Mouse (Mus musculus): ENCODE measurements around the gene Pkig. TPM values are rescaled to one million over a fixed set of nuclear protein-coding genes. Genes with fewer than 3 reads are reported as not detected.
"Not testable (repeated sequence)": the region's sequence is repeated elsewhere in the genome, so short reads cannot be mapped to it uniquely, and the experiment has no call there.

Pkig gene
- polyA plus RNA-seq, 1 experiment from 2014 or later = 115 TPM

- Histone ChIP-seq H3K27ac (replicated peaks; ENCODE audit: low read depth, low read length) (no peak overlapping the region), H3K36me3 (ENCODE audit: control insufficient read depth, insufficient read depth, low read length) (peaks cover 91% of the 10 kb centered on the region)
- WGBS = 87% methylated on average over 3 of the region's 3 CpGs
Measured at GRCm38 (mm10) chr2:163617232-163617863, 40.8 kb upstream of the Pkig start.

DNA sequence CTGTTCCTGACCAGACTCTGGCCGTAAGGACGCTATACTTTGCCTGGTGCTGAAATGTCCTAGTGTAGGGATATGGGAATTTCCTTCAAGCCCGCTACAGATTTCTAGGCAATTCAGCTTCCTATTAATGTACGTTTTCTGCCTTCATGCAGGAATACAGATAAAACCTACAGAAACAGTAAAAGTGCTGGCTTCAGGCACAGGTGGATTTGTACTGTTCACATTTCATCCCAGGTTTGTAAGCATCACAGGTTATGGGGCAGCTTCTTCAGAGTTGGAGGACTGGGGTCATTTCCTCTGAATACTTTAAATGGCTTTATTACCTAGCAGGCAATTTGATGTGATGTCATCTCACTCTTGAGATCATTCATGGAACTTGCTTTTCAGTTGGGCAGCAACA, 40.3 kb upstream of the Pkig start:
- Histone ChIP-seq H3K4me1 (ENCODE audit: control insufficient read depth, insufficient read depth, low read length) (no peaks in the 10 kb centered on the region), H3K4me2 (ENCODE audit: low read length) (no peak overlapping the region), H3K27me3 (ENCODE audit: control insufficient read depth, insufficient read depth, low read length) (no peaks in the 10 kb centered on the region), H3K9ac (replicated peaks; ENCODE audit: low read length) (no peak overlapping the region), H3K36me3 (ENCODE audit: control insufficient read depth, insufficient read depth, low read length) (peaks cover 94% of the 10 kb centered on the region), H3K27ac (replicated peaks; ENCODE audit: low read depth, low read length) (no peak overlapping the region), H3K4me3 (replicated peaks; ENCODE audit: low read depth, low read length) (no peak overlapping the region), H3K9me3 (ENCODE audit: control insufficient read depth, low read length) (no peaks in the 10 kb centered on the region)
- 92% methylated on average over 4 of the region's 4 CpGs for WGBS
- no peak for DNase-seq
- ATAC-seq (ENCODE audit: low FRiP score, low TSS enrichment) = no peak

More at GRCm38 (mm10) chr2:163617232-163617863, 40.8 kb upstream of the Pkig start:
- Histone ChIP-seq H3K27me3 (ENCODE audit: control insufficient read depth, insufficient read depth, low read length) (no peaks in the 10 kb centered on the region), H3K4me3 (replicated peaks; ENCODE audit: low read depth, low read length) (no peak overlapping the region), H3K9ac (replicated peaks; ENCODE audit: low read length) (no peak overlapping the region), H3K9me3 (ENCODE audit: control insufficient read depth, low read length) (no peaks in the 10 kb centered on the region), H3K4me1 (ENCODE audit: control insufficient read depth, insufficient read depth, low read length) (no peaks in the 10 kb centered on the region), H3K4me2 (ENCODE audit: low read length) (no peak overlapping the region)
- DNase-seq (no peak), ATAC-seq (ENCODE audit: low FRiP score, low TSS enrichment) (no peak)

GRCm38 (mm10) chr2:163620451-163620850, 37.7 kb upstream of the Pkig start:
- no peaks in the 10 kb centered on the region for H3K4me1 ChIP-seq (ENCODE audit: control insufficient read depth, insufficient read depth, low read length)
- no peak overlapping the region for H3K9ac ChIP-seq (replicated peaks; ENCODE audit: low read length)
- DNase-seq = no peak
- 94% methylated on average over 8 of the region's 8 CpGs for WGBS
- H3K4me3 ChIP-seq (replicated peaks; ENCODE audit: low read depth, low read length) = no peak overlapping the region
- H3K27ac ChIP-seq (replicated peaks; ENCODE audit: low read depth, low read length) = no peak overlapping the region
- H3K4me2 ChIP-seq (ENCODE audit: low read length) = no peak overlapping the region
- H3K27me3 ChIP-seq (ENCODE audit: control insufficient read depth, insufficient read depth, low read length) = no peaks in the 10 kb centered on the region
- no peak for ATAC-seq (ENCODE audit: low FRiP score, low TSS enrichment)
- H3K36me3 ChIP-seq (ENCODE audit: control insufficient read depth, insufficient read depth, low read length) = peaks cover 90% of the 10 kb centered on the region
- H3K9me3 ChIP-seq (ENCODE audit: control insufficient read depth, low read length) = no peaks in the 10 kb centered on the region

GRCm38 (mm10) chr2:163621401-163621800, 36.8 kb upstream of the Pkig start:
- not testable (repeated sequence) for ATAC-seq (ENCODE audit: low FRiP score, low TSS enrichment); H3K27me3 ChIP-seq (ENCODE audit: control insufficient read depth, insufficient read depth, low read length); H3K4me2 ChIP-seq (ENCODE audit: low read length); H3K4me3 ChIP-seq (replicated peaks; ENCODE audit: low read depth, low read length); H3K9ac ChIP-seq (replicated peaks; ENCODE audit: low read length); H3K4me1 ChIP-seq (ENCODE audit: control insufficient read depth, insufficient read depth, low read length); DNase-seq; H3K9me3 ChIP-seq (ENCODE audit: control insufficient read depth, low read length); H3K27ac ChIP-seq (replicated peaks; ENCODE audit: low read depth, low read length)
- 90% methylated on average over 3 of the region's 3 CpGs for WGBS
- H3K36me3 ChIP-seq (ENCODE audit: control insufficient read depth, insufficient read depth, low read length) = peaks cover 90% of the 10 kb centered on the region

DNA sequence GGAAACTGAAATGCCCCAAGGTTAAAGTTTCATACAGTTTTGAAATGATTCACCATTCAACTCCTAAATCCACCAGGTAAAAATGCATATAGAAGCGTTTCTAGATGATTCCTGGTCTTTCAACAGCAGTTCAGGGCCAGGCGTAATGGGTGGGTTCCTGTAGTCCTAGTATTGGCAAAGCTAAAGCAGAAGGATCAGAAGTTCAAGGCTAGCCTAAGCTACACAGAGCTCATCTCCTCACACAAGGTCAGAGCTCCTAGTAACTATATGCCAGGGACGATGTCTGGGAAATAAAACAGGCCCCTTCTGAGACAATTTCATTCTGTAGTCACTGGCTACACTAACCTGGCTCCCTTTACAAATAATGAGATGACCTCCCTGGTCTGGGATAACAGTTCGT, 27.0 kb upstream of the Pkig start:
- ATAC-seq (ENCODE audit: low FRiP score, low TSS enrichment) (no peak), DNase-seq (no peak)
- WGBS = 97% methylated on average over 4 of the region's 4 CpGs
- no peaks in the 10 kb centered on the region for H3K27me3 ChIP-seq (ENCODE audit: control insufficient read depth, insufficient read depth, low read length)
- H3K36me3 ChIP-seq (ENCODE audit: control insufficient read depth, insufficient read depth, low read length) = peaks cover 79% of the 10 kb centered on the region
- H3K9me3 ChIP-seq (ENCODE audit: control insufficient read depth, low read length) = no peaks in the 10 kb centered on the region
- no peak overlapping the region for H3K4me2 ChIP-seq (ENCODE audit: low read length)
- H3K9ac ChIP-seq (replicated peaks; ENCODE audit: low read length) = no peak overlapping the region
- H3K4me1 ChIP-seq (ENCODE audit: control insufficient read depth, insufficient read depth, low read length) = no peaks in the 10 kb centered on the region
- no peak overlapping the region for H3K27ac ChIP-seq (replicated peaks; ENCODE audit: low read depth, low read length)
- no peak overlapping the region for H3K4me3 ChIP-seq (replicated peaks; ENCODE audit: low read depth, low read length)

- Histone ChIP-seq H3K27ac (replicated peaks; ENCODE audit: low read depth, low read length) (no peak overlapping the region), H3K9me3 (ENCODE audit: control insufficient read depth, low read length) (no peaks in the 10 kb centered on the region), H3K9ac (replicated peaks; ENCODE audit: low read length) (no peak overlapping the region), H3K4me1 (ENCODE audit: control insufficient read depth, insufficient read depth, low read length) (no peaks in the 10 kb centered on the region), H3K4me2 (ENCODE audit: low read length) (no peak overlapping the region), H3K27me3 (ENCODE audit: control insufficient read depth, insufficient read depth, low read length) (no peaks in the 10 kb centered on the region), H3K36me3 (ENCODE audit: control insufficient read depth, insufficient read depth, low read length) (peaks cover 76% of the 10 kb centered on the region), H3K4me3 (replicated peaks; ENCODE audit: low read depth, low read length) (no peak overlapping the region)
- ATAC-seq (ENCODE audit: low FRiP score, low TSS enrichment) (no peak), DNase-seq (no peak)
- WGBS = 95% methylated on average over 2 of the region's 2 CpGs
Measured at GRCm38 (mm10) chr2:163631715-163632114, 26.5 kb upstream of the Pkig start.

DNA sequence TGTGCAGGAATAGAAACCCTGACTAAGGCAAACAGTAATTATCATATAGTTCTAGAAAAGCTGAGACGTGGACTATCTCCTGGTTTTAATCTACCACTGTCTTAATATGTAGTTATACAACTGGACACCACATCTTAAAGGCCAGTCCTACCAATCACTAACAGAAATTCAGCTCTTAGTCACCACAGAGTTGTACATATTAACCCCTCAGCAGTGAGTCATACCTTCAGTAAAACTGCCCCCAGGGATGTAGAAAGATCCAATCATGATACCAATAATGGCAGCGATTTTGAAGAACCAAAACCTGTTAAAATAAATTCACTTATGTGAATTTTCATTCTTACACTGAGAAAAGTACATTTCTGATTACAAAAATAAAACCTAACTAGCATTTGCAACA, 24.0 kb upstream of the Pkig start:
- Histone ChIP-seq H3K4me3 (replicated peaks; ENCODE audit: low read depth, low read length) (no peak overlapping the region), H3K4me2 (ENCODE audit: low read length) (no peak overlapping the region), H3K27me3 (ENCODE audit: control insufficient read depth, insufficient read depth, low read length) (no peaks in the 10 kb centered on the region), H3K9ac (replicated peaks; ENCODE audit: low read length) (no peak overlapping the region), H3K9me3 (ENCODE audit: control insufficient read depth, low read length) (no peaks in the 10 kb centered on the region), H3K4me1 (ENCODE audit: control insufficient read depth, insufficient read depth, low read length) (peaks cover 2% of the 10 kb centered on the region; the same call in 1 of the 2 replicates), H3K27ac (replicated peaks; ENCODE audit: low read depth, low read length) (no peak overlapping the region), H3K36me3 (ENCODE audit: control insufficient read depth, insufficient read depth, low read length) (peaks cover 57% of the 10 kb centered on the region)
- DNase-seq (no peak), ATAC-seq (ENCODE audit: low FRiP score, low TSS enrichment) (no peak)
- 95% methylated on average over 2 of the region's 2 CpGs for WGBS

DNA sequence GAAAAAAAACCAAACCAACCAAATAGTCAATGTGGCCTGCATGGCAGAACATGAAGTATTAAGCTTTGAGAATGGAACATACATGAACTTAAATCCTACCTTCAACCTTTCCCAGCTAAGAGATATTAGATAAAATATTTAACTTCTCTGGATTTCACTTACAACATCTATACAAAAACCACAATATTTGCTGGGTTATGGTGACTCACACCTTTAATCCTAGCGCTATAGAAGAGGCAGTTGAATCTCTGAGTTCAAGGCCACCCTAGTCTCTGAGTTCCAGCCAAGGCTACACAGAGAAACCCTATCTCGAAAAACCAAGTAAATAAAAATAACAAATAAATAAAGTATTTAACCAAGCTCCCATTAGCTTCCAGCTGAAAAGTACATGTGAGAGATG, 22.1 kb upstream of the Pkig start:
- Histone ChIP-seq H3K4me3 (replicated peaks; ENCODE audit: low read depth, low read length) (no peak overlapping the region), H3K9ac (replicated peaks; ENCODE audit: low read length) (no peak overlapping the region), H3K36me3 (ENCODE audit: control insufficient read depth, insufficient read depth, low read length) (peaks cover 42% of the 10 kb centered on the region), H3K27ac (replicated peaks; ENCODE audit: low read depth, low read length) (no peak overlapping the region), H3K4me2 (ENCODE audit: low read length) (no peak overlapping the region), H3K27me3 (ENCODE audit: control insufficient read depth, insufficient read depth, low read length) (no peaks in the 10 kb centered on the region), H3K9me3 (ENCODE audit: control insufficient read depth, low read length) (no peaks in the 10 kb centered on the region), H3K4me1 (ENCODE audit: control insufficient read depth, insufficient read depth, low read length) (peaks cover 4% of the 10 kb centered on the region; the same call in 1 of the 2 replicates)
- ATAC-seq (ENCODE audit: low FRiP score, low TSS enrichment) (no peak), DNase-seq (no peak)
- 94% methylated on average over 2 of the region's 2 CpGs for WGBS

- Histone ChIP-seq H3K4me1 (ENCODE audit: control insufficient read depth, insufficient read depth, low read length) (peaks cover 9% of the 10 kb centered on the region), H3K9ac (replicated peaks; ENCODE audit: low read length) (no peak overlapping the region), H3K4me2 (ENCODE audit: low read length) (no peak overlapping the region), H3K36me3 (ENCODE audit: control insufficient read depth, insufficient read depth, low read length) (peaks cover 26% of the 10 kb centered on the region), H3K27ac (replicated peaks; ENCODE audit: low read depth, low read length) (no peak overlapping the region), H3K27me3 (ENCODE audit: control insufficient read depth, insufficient read depth, low read length) (no peaks in the 10 kb centered on the region), H3K4me3 (replicated peaks; ENCODE audit: low read depth, low read length) (no peak overlapping the region), H3K9me3 (ENCODE audit: control insufficient read depth, low read length) (no peaks in the 10 kb centered on the region)
- ATAC-seq (ENCODE audit: low FRiP score, low TSS enrichment) = no peak
- 82% methylated on average over 5 of the region's 5 CpGs for WGBS
- no peak for DNase-seq
Measured at GRCm38 (mm10) chr2:163637655-163638266, 20.4 kb upstream of the Pkig start.

All from midbrain, embryonic 14.5 days (tissue).